Mouse (Mus musculus) cortical plate, adult 2 months (tissue): ENCODE results near the gene Fos. TPM values are rescaled to one million over a fixed set of nuclear protein-coding genes. Genes with fewer than 3 reads are reported as not detected.
"Not testable (repeated sequence)": the region's sequence is repeated elsewhere in the genome, so short reads cannot be mapped to it uniquely, and the experiment has no call there.

Experiments
- H3K27ac ChIP-seq: fragments of 200-500 bp; 2 replicates; pipeline ENCODE4 v1.5.1; 2012; ENCODE audit warnings: low read length, control low read depth, inconsistent platforms; ENCODE audit not compliant: insufficient read depth
- H3K4me1 ChIP-seq: fragments of 200-500 bp; 2 replicates; pipeline ENCODE4 v1.6.1; 2011; ENCODE audit warnings: low read length; ENCODE audit not compliant: control insufficient read depth, insufficient read depth
- H3K4me3 ChIP-seq: fragments of 200-500 bp; 2 replicates; pipeline ENCODE4 v1.5.1; 2011; ENCODE audit warnings: mild to moderate bottlenecking, low read length, control low read depth; ENCODE audit not compliant: insufficient read depth
- CTCF ChIP-seq: fragments of 200-500 bp; IDR thresholded peaks from 2 replicates; pipeline ENCODE4 v1.5.1; 2011; ENCODE audit warnings: mild to moderate bottlenecking, control low read depth, low read length; ENCODE audit not compliant: insufficient read depth; ENCODE audit errors: extremely low read depth
- POLR2A ChIP-seq: fragments of 200-500 bp; IDR thresholded peaks from 2 replicates; pipeline ENCODE4 v1.6.1; 2011; ENCODE audit warnings: mild to moderate bottlenecking, low read length, control low read depth; ENCODE audit not compliant: insufficient read depth; ENCODE audit errors: extremely low read depth
- polyA plus RNA-seq: library from polyadenylated mRNA; depleted of rRNA; stranded (reverse); fragments of >200 nt; gene quantifications from 2 replicates; pipeline ENCODE4 v1.2.3, GENCODE M21; 2012; rRNA removed

The Fos gene
- polyA plus RNA-seq, 1 experiment = 41.8 TPM

- no peak for TF ChIP-seq CTCF
- TF ChIP-seq POLR2A = no peak
- H3K27ac ChIP-seq = no peak overlapping the region
- H3K4me1 ChIP-seq = peaks cover 1% of the 10 kb centered on the region; the same call in 1 of the 2 replicates
- no peak overlapping the region for H3K4me3 ChIP-seq
Observed at GRCm38 (mm10) chr12:85519553-85519952, 45.9 kb downstream of the Fos start.

DNA sequence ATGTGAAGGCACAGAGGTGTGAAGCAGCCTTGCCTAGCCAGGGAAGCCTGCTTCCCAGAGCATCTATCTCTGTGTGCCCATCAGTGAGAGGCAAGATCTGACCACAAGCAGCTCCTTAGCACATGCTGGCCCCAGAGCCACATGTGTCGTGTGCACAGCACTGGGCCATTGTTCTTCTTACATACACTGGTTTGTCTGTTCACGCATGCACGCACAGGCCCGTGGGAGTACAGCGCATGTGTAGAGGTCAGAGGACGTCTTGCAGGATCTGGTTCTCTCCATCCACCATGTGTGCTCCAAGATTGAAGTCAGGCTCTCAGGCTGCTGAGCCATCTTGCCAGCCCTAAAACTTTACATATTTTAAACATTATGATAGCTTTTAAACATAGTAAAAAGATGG is 47.4 kb downstream of the Fos start:
- TF ChIP-seq CTCF (no peak), POLR2A (no peak)
- Histone ChIP-seq H3K4me3 (no peak overlapping the region), H3K27ac (no peak overlapping the region), H3K4me1 (peaks cover 1% of the 10 kb centered on the region; the same call in 1 of the 2 replicates)

GRCm38 (mm10) chr12:85521673-85522072 is 48.0 kb downstream of the Fos start:
- no peak for TF ChIP-seq POLR2A
- TF ChIP-seq CTCF = no peak
- H3K4me3 ChIP-seq = no peak overlapping the region
- peaks cover 1% of the 10 kb centered on the region; the same call in 1 of the 2 replicates for H3K4me1 ChIP-seq
- no peak overlapping the region for H3K27ac ChIP-seq

DNA sequence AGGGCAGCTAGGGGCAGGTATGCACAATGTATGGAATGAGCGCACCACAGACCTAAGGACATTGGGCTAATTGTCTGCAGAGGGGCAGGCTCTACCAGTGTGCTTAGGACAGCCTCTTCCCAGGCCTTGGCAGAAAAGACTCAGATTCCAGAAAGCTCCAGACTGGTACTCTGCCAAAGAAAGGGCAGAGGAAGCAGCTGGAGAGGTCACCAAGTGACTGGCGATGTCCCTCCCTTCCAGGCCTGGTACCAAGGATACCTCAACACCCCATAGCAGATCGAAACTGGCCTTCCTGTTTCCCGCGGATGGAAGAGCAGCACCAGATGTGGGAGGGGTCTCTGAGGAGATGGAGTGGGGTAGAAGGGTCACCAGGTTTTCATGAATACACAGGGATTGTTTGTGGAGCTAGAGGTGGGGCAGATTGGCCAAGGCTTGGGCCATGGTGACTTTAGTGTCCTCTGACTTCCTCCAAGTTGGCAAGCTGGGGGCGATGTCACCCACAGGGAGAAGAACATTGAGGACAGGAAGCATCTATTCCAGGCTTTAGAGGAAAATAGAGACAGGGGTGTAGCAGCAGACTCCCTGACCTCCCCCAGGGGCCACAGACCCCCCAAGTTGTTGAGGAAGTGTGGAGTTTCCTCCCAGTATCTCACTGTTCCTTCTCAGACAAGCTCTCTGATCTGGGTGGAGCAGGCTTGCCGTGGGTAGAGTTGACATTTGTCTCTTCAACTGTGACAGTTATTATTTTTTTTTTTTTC is 49.1 kb downstream of the Fos start:
- Histone ChIP-seq H3K27ac (no peak overlapping the region), H3K4me3 (no peak overlapping the region), H3K4me1 (peaks cover 1% of the 10 kb centered on the region; the same call in 1 of the 2 replicates)
- TF ChIP-seq CTCF (no peak), POLR2A (no peak)

DNA sequence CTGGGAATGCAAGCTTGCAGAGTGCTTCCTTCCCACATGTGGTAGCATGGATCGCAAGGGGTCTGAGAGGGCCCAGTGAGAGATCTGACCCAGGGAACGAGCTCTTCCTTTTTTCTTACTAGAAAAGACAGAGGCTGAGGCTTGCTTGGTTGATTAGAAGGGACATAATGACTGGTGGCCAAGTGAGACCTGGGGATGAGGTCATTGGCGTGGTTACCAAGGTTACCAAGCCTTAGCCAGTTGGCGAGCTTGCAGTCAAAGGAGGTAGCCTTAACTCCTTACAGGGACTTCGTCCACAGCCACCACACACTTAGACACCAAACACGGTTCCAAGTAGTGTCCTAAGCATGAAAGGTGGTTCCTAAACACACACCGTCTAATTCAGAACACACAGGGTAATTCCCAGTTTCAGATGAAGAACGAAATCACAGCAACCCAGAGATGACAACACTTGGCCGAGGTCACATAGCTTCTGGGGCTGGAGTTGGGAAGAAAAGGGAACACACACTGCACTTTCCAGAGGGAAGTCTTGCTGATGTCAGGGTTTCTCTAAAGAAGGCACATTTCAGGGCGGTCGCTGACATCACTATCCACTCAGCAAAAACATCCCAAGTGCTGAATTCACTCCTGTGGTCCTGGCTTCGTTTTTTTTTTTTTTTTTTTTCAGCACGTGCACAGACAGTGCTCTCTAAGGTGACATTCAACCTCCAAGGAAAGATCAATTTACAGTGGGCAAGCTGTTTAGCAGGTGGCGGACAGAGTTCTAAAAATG is 49.9 kb downstream of the Fos start:
- Histone ChIP-seq H3K4me1 (peaks cover 1% of the 10 kb centered on the region; the same call in 1 of the 2 replicates), H3K27ac (peak overlapping the region; percentile 24), H3K4me3 (no peak overlapping the region)
- TF ChIP-seq CTCF = no peak
- TF ChIP-seq POLR2A = no peak

- peaks cover 1% of the 10 kb centered on the region; the same call in 1 of the 2 replicates for H3K4me1 ChIP-seq
- TF ChIP-seq POLR2A = no peak
- no peak for TF ChIP-seq CTCF
- H3K4me3 ChIP-seq = no peak overlapping the region
- H3K27ac ChIP-seq = peak overlapping the region; percentile 60; the same call in 1 of the 2 replicates
Observed at GRCm38 (mm10) chr12:85524193-85524858, 50.6 kb downstream of the Fos start.

DNA sequence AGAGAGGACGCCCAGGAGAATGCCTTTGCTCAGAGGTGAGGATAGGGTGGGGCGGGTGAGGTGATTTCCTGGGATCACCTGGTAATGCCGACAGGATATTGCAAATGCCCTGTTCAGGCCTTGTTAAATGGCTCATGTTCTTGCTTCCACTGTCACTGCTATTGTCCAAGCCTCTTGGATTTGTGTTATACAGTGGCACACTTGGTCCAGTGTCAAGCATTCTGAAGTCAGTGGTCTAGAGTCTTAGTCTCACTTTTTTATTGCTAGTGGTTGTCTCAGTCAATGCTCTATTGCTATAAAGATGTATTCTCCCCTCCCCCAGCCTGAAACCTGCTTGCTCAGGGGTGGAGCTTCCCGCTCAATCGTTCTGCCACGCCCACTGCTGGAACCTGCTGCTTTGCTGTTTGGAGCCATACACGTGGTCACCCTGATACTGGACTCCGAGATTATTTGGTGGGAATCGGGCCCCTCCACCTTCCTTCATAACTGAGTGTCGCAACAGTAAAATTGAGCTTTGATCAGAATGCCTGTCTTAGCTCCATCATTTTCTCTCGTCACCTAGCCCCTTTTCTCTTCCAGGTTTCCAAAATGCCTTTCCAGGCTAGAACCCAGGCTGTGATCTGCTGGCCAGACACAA is 51.3 kb downstream of the Fos start:
- H3K4me1 ChIP-seq, H3K4me3 ChIP-seq: not testable (repeated sequence)
- H3K27ac ChIP-seq = 0 out of 2 replicates have a peak overlapping the region, but pooled peaks have one; percentile 60

Other genes starting within 250 kb of the Fos start
- gene Mlh3, start 203.3 kb upstream of the Fos start, polyA plus RNA-seq = 12.7 and 13.7 TPM in 2 replicates
- 48.4 and 53.7 TPM in 2 replicates for gene Acyp1, start 185.5 kb upstream of the Fos start, polyA plus RNA-seq
- 1.2 TPM in 2 replicates for gene Zc2hc1c, start 185.3 kb upstream of the Fos start, polyA plus RNA-seq
- 31.7 and 33.3 TPM in 2 replicates for gene Nek9, start 134.5 kb upstream of the Fos start, polyA plus RNA-seq
- gene Tmed10, start 99.0 kb upstream of the Fos start, polyA plus RNA-seq = 138 and 144 TPM in 2 replicates
- gene Jdp2, start 125.1 kb downstream of the Fos start, polyA plus RNA-seq = 55.9 and 56.0 TPM in 2 replicates
- gene Batf, start 212.8 kb downstream of the Fos start, polyA plus RNA-seq = 0.89 and 0.94 TPM in 2 replicates